Mouse (Mus musculus) gastrocnemius, postnatal 36 days (tissue): Measurements from ENCODE around the gene Sytl3. TPM values are rescaled to one million over a fixed set of nuclear protein-coding genes. Genes with fewer than 3 reads are reported as not detected.

Experiments used
- total RNA-seq, 2 experiments: library from RNA; stranded (reverse); gene quantifications; 2 replicates each; pipeline ENCODE4 v1.2.3; 2021

The Sytl3 gene
- total RNA-seq, 2 experiments from 2014 or later, result 0.69 to 1.6 TPM

Other genes starting within 250 kb of the Sytl3 start
- 10 to 100 TPM; 54.7 to 63.0 TPM for gene Dynlt1b, start 229.0 kb upstream of the Sytl3 start, total RNA-seq
- 1 to 10 TPM; 1.6 to 2.7 TPM for gene Dynlt1c, start 57.4 kb upstream of the Sytl3 start, total RNA-seq
- 10 to 100 TPM; 48.9 to 50.1 TPM for gene Dynlt1f, start 3.2 kb upstream of the Sytl3 start, total RNA-seq
- 1 to 10 TPM; 2.1 to 2.5 TPM for gene Ezr, start 123.7 kb downstream of the Sytl3 start, total RNA-seq